Mouse (Mus musculus): ENCODE data around the gene Eif3c.

Gene Eif3c

DNA sequence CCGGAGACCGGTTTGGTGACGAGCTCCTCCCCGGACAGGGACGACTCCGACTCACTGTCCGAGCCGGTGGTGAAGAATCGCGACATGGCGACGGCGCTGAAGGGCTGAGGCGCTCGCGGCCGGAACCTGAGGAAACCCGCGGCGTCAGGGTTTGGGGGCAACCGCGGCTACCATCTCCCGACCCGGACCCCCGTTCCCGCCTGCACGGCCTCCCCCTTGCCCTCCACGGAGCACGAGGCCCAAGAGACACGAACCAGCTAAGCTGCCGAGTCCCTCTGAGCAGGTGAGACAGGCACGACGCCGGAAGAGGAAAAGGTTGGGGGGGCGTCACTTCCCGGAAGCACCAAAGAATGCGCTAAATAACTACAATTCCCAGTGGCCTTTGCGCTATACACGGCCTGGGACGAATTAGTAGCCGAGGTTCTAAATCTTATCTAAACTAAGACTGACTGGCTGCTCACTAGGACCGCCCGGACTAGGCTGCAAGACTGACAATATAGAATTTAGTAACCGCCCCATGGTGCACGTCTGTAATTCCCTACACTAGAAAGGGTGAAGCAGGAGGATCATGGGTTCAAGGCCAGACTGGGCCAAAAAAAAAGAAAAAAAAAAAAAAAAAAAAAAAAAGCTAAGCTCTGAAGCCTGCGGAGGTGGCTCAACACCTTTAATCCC, at the start of gene Eif3c:
TSS of gene Eif3c (minus strand) at position 318 of the 672 bp plus-strand sequence.
- peak; percentile 92 for DNase-seq (ENCODE audit: low read depth, low spot score)

DNA sequence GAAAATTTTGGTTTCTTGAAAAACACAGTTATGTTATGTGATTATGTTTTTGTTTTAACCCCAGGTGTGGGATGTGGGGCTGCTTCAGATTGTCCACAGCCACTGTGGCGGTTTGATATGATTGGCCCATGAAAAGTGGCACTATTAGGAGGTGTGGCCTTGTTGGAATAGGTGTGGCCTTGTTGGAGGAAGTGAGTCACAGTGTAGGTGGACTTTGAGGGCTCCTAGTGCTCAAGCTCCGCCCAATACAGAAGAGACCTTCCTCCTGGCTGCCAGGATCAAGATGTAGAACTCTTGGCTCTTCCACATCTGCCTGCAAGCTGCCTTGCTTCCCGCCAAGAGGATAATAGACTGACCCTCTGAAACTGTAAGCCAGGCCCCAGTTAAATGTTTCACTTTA, 46.5 kb upstream of the Eif3c start:
- no peak for DNase-seq (ENCODE audit: low read depth, low spot score)

DNA sequence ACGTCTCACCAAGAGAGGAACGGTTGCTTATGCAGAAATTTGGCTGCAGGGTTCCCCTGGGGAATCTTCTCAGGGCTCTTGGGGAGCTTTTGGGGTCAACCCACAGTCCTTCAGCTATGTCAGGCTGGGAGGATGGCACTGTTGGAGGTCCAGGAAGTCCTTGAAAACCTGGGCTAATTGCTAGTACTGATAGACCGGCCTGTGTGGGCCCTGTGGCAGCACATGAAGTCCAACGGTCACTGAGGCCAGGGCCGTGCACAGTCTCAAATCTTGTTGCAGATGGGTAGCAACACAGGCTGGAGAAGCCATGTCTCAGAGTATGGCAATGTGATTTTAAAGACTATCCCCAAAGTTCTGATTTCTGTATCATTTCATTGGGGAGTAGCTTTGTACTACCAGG, 41.6 kb upstream of the Eif3c start:
- no peak for DNase-seq (ENCODE audit: low read depth, low spot score)

DNA sequence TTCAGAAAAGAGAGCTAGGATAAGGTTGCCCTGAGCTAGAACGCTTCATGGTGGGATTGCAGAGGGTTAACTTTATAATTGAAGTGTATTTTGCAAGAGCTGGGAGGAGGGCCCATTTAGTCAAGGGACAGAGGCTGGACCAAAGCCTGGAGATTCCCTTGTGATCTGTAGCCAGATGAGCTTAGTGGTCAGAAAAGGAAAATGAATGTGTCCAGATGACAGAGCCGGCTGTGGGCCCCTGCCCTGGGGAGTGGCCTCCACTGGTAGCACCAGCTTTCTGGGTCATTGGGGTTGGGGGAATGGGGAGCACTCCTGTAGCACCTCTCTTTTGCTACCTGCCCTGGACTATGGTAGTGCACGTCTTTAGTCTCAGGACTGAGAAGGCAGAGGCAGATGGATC, 40.9 kb upstream of the Eif3c start:
- DNase-seq (ENCODE audit: low read depth, low spot score), result no peak

DNA sequence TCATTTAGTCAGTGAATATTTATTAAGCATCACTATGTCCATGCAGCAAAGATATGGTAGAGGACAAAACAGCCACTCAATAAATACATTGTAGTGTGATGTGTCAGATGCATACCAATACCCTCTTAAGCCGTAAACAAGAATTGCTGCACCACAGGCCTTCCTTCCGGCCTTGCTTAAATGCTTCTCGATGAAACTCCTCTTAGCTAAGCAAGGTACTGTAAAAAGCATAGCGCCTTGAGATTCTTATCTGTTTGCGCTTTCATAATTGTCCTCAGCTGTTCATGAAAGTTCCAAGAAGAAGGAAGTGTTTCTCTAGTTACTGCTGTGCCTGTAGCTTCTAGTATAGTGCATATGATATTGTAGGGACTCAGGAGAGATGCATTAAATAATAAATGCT, 40.4 kb upstream of the Eif3c start:
- peak; percentile 41 for DNase-seq (ENCODE audit: low read depth, low spot score)

DNA sequence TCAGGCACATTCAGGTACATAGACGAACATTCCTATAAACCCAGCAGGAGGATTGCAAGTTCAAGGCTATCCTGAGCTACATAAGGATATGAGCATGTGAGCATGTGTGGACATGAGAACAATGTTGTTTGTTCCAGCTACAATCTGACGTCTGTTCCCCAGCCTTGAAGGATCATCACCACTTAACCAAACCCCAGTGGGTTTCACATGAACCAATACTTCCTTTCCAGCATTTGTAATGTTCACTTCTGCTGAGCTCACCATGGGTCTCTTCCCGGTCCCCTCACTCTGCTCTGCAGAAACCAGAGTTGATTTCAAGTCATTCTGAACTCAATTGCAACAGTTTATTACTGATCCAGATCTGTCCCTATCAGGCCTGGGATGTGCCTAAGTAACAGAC, 36.4 kb upstream of the Eif3c start:
- DNase-seq (ENCODE audit: low read depth, low spot score), result no peak

DNA sequence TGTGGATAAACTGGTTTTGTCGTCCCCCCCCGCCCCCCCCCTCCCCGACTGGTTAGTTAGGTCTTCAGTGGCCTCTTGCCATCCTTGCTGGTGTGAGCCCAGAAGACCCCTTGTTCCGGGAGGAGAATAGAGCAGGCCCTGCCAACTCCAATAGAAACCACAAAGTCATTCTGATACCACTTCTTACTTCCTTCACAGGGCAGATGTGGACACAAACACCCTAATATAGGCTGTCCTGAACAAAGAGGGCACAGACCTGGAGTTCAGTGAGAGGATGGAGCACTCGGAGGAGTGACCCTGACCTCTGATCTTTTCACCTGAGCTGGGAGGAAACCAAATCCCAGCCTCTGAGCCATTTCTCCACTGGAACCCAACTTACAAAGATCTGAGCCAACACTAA, 35.7 kb upstream of the Eif3c start:
- no peak for DNase-seq (ENCODE audit: low read depth, low spot score)

DNA sequence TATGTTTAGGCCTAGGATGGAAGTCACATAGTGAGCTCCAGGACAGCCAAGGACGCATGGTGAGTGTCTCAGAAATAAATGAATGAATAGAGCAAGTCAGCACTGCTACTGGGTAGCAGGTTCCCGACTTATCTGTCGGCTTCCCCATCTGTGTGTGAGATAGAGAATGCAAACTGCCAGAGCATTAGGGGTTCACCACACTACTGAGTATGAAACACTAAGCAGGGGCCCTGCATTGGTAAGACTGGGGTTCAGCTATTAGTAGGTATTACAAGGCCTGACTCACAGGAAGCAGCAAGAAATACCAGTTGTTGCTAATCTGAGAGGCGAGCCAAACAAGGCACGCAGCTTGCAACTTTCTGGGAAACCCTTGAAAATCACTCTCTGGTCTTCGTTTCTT, 32.7 kb upstream of the Eif3c start:
- no peak for DNase-seq (ENCODE audit: low read depth, low spot score)

DNA sequence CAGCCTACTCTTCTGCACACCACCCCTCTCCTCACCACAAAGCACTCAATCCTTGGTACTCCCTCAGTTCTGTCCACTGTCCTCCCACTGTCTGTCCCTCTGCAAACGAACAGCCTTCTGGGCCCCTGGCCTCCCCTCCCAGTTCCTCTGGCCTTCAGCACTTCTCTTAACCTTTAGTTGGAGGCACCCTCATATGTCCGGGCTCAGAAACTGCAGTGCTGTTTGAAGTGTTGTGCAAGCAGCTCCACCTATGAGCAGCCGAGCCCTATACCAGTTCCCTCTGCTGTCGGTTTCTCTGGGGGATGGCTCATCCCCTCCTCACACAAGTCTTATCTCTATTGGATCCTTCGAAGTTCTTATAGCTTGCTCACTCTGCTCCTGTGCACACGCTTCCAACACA, 30.2 kb upstream of the Eif3c start:
- no peak for DNase-seq (ENCODE audit: low read depth, low spot score)

DNA sequence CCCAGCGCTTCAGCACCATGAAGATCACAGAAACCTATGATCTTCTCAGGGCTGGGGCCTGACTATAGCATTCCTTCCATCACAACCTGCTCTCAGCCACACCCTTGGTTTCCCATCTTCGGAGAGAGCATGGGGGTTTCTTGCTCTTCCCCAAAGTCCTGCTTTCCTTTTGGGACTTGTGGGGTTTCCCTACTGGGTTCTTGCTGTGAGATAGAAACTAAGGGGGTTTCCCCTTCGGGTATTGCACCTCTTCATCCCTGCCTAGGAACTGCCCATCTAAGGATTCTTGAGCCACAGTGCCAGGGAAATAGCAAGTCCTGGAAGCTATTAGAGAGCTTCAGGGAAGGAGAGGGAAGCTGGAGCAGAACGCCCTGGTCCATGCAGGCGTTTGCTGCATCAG, 29.7 kb upstream of the Eif3c start:
- DNase-seq (ENCODE audit: low read depth, low spot score), result no peak

DNA sequence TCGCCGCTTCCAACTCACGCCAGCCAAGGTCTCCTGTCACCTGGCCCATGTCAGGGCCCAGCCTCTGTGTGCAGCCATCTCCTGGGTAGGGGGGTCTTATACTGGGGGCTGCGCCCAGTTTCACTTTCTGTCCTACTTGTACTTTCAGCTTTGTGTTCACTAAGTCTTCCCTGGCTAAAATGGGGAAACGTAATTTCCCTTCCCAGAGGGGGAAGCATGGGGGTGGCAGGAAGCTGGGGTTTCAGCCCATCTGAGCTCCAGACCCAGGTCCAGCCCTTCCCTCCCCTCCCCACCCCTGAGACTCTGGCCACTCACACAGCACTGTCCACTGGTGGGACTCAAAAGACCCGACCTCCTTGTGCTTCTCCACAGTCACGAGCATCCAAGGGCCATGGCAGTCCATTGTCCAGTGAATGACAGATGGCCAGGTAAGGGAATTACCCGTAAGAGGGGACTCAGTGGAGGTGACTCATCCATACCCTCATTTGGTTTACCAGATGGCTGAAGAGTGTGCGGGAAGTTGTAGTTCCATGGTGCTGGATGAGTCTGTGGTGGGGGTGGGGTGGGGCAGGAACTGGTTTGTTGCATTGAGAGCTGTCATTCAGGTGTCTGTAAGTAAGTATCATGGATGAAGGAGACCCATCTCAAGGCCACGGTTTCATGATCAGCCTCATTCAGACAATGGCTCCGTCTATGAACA, 28.8 kb upstream of the Eif3c start, which contains the start of gene Il27:
TSS of gene Il27 (minus strand) at position 80 of the 700 bp plus-strand sequence.
- DNase-seq (ENCODE audit: low read depth, low spot score), result no peak

DNA sequence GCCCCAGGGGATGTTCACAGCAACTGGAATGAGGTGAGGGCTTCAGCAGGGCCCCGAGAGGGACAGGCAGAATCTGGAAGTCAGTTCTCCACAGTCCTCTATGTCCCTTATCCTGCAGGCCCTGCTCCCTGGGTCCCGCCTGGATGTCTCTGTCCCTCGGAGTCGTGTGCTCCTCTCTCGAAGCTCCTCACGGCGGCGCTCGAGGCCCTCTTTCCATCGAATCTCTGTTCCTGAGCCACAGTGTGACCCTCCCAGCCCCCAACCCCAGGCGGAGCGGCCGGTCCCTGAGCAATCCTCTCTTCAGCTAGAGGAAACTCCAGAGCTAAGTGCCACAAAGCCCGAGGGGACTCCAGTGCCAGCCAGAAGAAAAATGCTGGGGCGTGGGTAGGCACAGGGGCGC, 21.6 kb upstream of the Eif3c start:
- no peak for DNase-seq (ENCODE audit: low read depth, low spot score)

DNA sequence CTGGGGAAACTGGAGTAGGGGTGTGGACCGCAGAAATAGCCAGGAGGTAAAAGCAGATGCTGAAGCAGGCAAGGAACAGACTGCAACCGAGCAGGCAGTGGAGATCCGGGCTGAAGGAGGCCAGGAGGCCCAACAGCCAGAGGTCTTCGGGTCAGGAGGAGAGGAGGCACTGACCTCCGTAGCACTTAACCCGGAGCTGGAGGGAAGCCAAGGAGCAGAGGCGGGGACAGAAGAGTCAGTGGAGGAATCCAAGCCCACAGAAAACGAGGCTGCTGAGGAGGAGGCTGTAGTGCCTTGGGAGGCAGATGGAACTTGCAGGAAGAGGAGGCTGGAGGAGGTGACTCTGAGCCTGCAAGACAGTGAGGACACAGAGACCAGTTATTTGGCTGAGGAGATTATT, 20.6 kb upstream of the Eif3c start:
- DNase-seq (ENCODE audit: low read depth, low spot score), result no peak

DNA sequence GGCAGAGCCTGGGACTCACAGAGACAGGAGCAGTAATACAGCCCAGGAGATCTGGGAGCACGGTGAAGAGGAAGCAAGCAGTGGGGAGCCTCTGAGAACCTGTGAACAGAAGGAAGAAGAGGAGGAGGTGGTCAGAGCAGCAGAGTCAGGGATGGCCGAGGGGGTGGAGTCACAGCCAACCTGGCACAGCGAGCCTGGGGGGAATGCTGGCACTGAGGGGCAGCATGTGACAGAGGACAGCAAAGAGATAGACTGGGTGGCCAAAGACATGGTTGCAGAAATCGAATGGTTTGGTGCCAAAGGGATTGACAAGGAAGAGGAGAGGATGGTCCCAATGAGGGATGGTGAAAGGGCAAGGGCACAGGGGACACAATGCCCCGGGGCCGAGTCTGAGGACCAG, 19.5 kb upstream of the Eif3c start, which contains the start of gene Cln3:
TSS of gene Cln3 (minus strand) at position 101 of the 400 bp plus-strand sequence.
- DNase-seq (ENCODE audit: low read depth, low spot score), result no peak

DNA sequence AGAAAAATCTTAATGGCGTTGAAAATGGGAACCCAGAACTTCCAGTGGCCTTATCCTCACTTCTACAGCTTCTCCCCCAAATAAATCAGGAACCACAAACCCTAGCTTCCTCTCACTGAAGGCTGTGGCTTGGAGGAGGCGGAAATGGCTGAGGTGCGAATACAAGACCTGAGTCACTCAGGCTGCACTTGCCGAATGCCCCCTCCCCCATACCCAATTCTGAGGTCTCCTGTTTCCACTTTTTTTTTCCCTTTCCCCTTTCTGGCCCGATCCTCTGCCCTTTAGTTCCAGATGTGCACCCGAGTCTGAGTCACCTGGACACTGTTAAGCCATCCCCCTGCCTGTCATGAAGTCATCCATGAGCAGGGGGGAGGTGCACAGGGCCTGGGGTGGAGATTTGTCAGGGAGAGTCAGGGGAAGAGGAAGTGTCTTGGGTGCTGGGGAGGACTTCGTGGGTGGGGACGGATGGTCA, 18.3 kb upstream of the Eif3c start, which contains the start of gene Apobr:
TSS of gene Apobr (plus strand) at position 437 of the 472 bp plus-strand sequence.
- peak; percentile 59 for DNase-seq (ENCODE audit: low read depth, low spot score)

DNA sequence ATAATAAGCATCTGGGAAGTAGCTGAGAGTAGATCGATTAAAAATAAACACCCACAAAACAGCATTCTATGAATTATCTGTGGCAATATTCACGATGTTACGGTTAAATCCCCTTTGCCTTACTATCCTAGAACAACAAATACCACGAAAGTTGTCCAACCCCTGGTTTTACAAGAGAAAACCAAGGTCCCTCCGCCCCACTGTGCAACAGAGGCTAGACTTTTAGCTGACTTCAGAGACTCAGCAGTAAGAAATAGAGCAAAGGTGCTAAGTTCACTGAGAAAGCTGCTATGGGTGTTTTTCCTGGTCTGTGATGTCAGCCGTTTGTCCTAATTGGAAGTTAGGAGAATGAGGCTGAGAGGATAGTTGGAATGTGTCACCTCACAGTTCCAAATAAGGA, 17.6 kb upstream of the Eif3c start:
- DNase-seq (ENCODE audit: low read depth, low spot score), result peak; percentile 18

DNA sequence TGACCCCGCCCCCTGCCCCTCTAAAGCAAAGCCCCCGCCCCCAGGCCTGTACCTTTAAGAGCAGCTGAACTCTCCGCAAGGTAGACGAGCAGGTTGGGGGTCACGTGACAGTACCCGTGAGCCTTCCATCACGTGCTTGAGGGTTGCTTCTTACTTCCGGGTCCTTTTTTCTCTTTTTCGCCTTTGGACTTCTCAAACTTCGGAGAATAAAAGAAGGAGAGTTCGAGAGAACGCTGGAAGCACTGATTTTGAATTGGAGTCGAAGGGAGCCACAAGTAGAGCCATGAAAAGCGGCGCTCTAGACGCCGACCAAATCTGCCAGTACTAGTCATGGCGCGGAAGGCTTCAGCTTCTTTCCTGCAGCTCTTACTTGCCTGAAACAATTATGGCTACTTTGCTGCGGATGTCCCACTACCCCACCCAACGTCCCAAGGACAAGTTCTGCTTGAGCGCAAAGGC, 17.1 kb upstream of the Eif3c start:
- DNase-seq (ENCODE audit: low read depth, low spot score), result peak; percentile 90

DNA sequence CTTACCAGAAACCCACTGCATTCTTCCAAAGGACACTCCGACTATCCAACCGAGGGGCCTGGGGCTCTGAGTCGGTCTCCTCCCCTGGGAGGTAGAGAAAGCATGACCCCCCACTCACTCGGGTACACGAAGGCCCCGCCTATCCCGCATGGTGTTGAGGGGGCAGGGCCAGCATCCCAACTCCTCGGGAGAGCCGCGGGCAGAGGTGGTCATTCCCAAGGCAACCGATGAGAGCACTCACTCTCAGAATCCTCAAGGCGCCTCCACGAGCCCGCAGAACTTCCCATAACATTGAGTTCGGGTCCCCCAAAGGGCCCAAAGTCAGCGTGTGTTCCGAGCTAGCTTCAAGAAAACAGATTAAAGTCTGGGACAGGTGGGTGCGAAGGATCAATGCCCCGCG, 16.5 kb upstream of the Eif3c start:
- DNase-seq (ENCODE audit: low read depth, low spot score), result no peak

DNA sequence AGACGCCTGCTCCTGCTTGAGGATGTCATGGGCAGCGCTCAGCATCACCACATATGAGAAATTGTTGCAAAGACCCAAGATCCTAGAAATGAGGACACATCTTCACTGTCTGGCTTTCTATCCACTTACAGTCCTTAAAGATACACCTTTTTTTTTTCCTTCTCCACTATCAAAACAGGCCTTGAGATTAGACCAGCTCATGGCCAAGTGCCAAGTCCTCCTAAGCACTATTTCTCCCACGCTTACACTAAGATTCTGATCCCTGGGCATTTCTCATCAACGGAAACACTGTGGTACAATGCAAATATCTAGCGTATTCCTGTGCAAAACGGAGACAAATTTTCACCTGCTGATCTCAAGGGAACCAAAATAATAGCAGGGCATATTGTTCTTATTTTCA, 15.4 kb upstream of the Eif3c start:
- no peak for DNase-seq (ENCODE audit: low read depth, low spot score)

DNA sequence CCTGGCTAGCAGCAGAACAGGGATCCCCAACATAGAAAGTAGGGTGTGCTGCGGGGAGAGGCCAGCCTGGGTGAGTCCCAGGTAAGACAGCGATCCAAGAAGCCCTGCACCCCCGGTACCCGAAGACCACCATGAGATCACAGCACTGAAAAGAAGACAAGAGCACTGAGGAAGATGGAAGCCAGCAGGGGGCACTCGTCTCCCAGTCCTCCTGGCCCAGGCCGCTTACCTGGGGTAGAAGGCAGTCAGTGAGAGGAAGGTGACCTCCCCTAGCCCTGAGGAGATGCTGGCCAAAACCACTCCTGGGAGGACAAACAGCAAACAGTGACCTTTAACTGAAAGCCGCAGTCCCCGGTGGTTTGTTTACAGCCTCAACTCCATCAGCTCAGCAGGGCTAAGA, 13.0 kb upstream of the Eif3c start:
- DNase-seq (ENCODE audit: low read depth, low spot score), result peak; percentile 71

DNA sequence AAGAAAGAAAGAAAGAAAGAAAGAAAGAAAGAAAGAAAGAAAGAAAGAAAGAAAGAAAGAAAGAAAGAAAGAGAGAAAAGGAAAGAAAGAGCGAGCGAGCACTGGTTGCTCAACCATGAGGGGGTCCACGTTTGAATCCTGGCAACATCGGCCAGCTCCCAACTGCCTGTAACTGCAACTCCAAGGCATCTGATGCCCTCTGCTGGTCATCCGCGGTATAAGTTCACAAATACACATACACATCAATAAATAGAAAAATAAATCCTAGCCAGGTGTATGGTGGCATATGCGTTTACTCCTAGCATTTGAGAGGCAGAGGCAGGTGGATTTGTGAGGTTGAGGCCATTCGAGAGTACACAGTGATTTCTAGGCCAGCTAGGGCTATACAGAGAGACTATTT, 10.7 kb upstream of the Eif3c start:
- peak; percentile 77 for DNase-seq (ENCODE audit: low read depth, low spot score)

DNA sequence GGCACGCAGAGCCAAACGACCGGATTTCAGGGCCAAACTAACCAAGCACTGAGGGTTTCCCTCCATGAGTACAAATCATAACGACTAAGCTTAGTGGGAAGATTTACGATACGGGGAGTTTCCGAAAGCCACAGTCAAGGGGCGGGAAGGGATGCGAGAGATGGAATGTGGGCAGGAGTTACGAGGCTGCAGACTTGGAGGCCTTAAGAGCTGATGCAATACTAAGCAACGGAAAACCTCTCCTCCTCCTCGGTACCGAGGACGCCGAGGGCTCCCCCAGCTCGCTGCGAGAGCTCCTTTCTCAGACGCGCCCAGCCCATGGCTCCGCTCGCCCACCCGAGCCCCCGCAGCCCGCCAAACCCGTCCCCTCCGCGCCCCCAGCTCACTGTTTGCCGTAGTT, 518 bp downstream of the Eif3c start:
- peak; percentile 47 for DNase-seq (ENCODE audit: low read depth, low spot score)

DNA sequence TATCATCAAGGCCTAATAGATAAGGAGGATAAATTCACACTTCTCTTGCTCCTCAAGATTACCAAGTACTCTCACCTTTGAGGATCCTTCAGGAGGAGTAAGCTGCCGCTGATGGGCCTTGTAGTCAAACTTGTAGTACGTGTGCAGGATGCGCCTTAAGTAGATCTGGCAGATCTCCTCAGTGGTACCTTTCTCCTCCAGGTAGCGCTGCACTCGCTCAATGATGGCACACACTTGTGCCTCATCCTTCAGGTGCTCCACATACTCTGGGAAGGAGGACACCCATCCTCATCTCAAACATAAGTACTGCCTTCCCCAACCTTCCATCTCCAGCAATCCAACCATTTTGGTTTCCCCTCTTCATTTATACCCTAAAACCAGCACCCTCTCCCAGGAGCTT, 9.6 kb downstream of the Eif3c start:
- no peak for DNase-seq (ENCODE audit: low read depth, low spot score)

Data from CD4-positive, CD25-positive, alpha-beta regulatory T cell, adult 2 months (primary cell).